Mouse (Mus musculus) limb, embryonic 10.5 days (tissue): ENCODE data around the gene Arhgef25. TPM values are rescaled to one million over a fixed set of nuclear protein-coding genes. Genes with fewer than 3 reads are reported as not detected.

ENCODE experiments used
- DNase-seq: peaks from one replicate; pipeline ENCODE4 v3.0.0-alpha.2; 2017; ENCODE audit warnings: low spot score
- H3K27ac ChIP-seq: fragments of 300-500 bp; sonication (generic); 2 replicates; pipeline ENCODE4 v1.5.1; 2016; ENCODE audit warnings: mild to moderate bottlenecking
- H3K27me3 ChIP-seq: fragments of 300-500 bp; sonication (generic); 2 replicates; pipeline ENCODE4 v1.6.1; 2016; ENCODE audit warnings: low read depth, mild to moderate bottlenecking; ENCODE audit not compliant: poor library complexity, severe bottlenecking
- H3K36me3 ChIP-seq: fragments of 300-500 bp; sonication (generic); 2 replicates; pipeline ENCODE4 v1.6.1; 2016; ENCODE audit warnings: mild to moderate bottlenecking, moderate library complexity
- H3K4me1 ChIP-seq: fragments of 300-500 bp; sonication (generic); 2 replicates; pipeline ENCODE4 v1.6.1; 2016
- H3K4me3 ChIP-seq: fragments of 300-500 bp; sonication (generic); 2 replicates; pipeline ENCODE4 v1.5.1; 2016; ENCODE audit warnings: mild to moderate bottlenecking, moderate library complexity
- H3K9me3 ChIP-seq: fragments of 300-500 bp; sonication (generic); replicated peaks from 2 replicates; pipeline ENCODE4 v1.6.1; 2016; ENCODE audit warnings: mild to moderate bottlenecking
- WGBS: fragments of 180-500 bp; shearing (Covaris S2); methylation state at CpG from one replicate; pipeline ENCODE4 v1.1.7; 2016; 5-methylcytosine and 5-hydroxymethylcytosine counted together
- polyA plus RNA-seq: library from polyadenylated mRNA; unstranded; fragments of >200 nt; fragmentation: Nextera tagmentation; extraction: Ambion mirVana; gene quantifications from 2 replicates; pipeline ENCODE4 v1.2.1, GENCODE M21; 2016

Gene Arhgef25
- polyA plus RNA-seq, result 25.8 and 36.3 TPM in 2 replicates

GRCm38 (mm10) chr10:127189651-127190381 lies at the start of gene Arhgef25:
TSS of gene Arhgef25 (minus strand) at chr10:127190083.
- Histone ChIP-seq H3K9me3 (no peaks in the 10 kb centered on the region), H3K36me3 (peaks cover 56% of the 10 kb centered on the region), H3K27me3 (peaks cover 8% of the 10 kb centered on the region), H3K4me3 (peak within 1 kb of the TSS; percentile 79), H3K4me1 (peaks cover 64% of the 10 kb centered on the region), H3K27ac (peak within 1 kb of the TSS; percentile 94)
- peak; percentile 77 for DNase-seq
- under 1% methylated on average over 35 of the region's 35 CpGs for WGBS

DNA sequence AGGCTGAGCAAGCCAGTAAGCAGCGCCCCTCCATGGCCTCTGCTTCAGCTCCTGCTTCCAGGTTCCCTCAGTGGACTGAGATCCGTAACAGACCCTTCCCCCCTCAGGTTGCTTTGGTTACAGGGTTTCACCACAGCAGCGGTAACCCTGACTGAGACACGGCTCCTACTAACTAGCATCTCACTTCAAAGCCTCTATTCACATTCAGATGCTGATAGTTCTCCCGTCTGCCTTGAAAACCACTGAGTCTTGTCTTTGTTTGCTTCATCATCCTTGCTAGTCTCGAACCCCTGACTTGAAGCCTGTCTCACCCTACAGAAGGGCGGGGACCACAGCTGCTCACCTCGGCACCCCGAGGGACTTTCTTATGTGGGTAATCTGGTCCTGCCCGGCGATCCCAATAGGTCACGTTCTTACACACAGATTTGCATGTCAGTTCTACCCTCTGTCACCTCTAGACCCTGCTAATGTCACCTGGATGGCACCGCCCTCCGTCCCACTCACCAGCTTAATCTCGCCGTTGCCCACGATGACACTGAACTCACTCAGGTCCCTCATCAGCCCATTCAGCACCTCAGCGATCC lies 48.5 kb upstream of the Arhgef25 start:
- 65% methylated on average over 18 of the region's 18 CpGs for WGBS
- H3K27ac ChIP-seq, result no peak overlapping the region
- H3K36me3 ChIP-seq, result no peaks in the 10 kb centered on the region
- peaks cover 19% of the 10 kb centered on the region; the same call in 1 of the 2 replicates for H3K27me3 ChIP-seq
- peaks cover 32% of the 10 kb centered on the region for H3K4me1 ChIP-seq
- no peak for DNase-seq
- H3K9me3 ChIP-seq, result no peaks in the 10 kb centered on the region
- no peak overlapping the region for H3K4me3 ChIP-seq

- H3K27me3 ChIP-seq, result peaks cover 19% of the 10 kb centered on the region; the same call in 1 of the 2 replicates
- no peak overlapping the region for H3K4me3 ChIP-seq
- no peaks in the 10 kb centered on the region for H3K9me3 ChIP-seq
- 29% methylated on average over 9 of the region's 9 CpGs for WGBS
- no peak overlapping the region for H3K27ac ChIP-seq
- H3K4me1 ChIP-seq, result peaks cover 32% of the 10 kb centered on the region
- no peaks in the 10 kb centered on the region for H3K36me3 ChIP-seq
- DNase-seq, result no peak
Observed at GRCm38 (mm10) chr10:127236541-127236940, 46.7 kb upstream of the Arhgef25 start.

- Histone ChIP-seq H3K36me3 (no peaks in the 10 kb centered on the region), H3K4me3 (no peak overlapping the region), H3K4me1 (peaks cover 18% of the 10 kb centered on the region), H3K27ac (no peak overlapping the region), H3K9me3 (no peaks in the 10 kb centered on the region), H3K27me3 (peaks cover 10% of the 10 kb centered on the region; the same call in 1 of the 2 replicates)
- no peak for DNase-seq
- 76% methylated on average over 9 of the region's 9 CpGs for WGBS
Observed at GRCm38 (mm10) chr10:127233141-127233540, 43.3 kb upstream of the Arhgef25 start.

DNA sequence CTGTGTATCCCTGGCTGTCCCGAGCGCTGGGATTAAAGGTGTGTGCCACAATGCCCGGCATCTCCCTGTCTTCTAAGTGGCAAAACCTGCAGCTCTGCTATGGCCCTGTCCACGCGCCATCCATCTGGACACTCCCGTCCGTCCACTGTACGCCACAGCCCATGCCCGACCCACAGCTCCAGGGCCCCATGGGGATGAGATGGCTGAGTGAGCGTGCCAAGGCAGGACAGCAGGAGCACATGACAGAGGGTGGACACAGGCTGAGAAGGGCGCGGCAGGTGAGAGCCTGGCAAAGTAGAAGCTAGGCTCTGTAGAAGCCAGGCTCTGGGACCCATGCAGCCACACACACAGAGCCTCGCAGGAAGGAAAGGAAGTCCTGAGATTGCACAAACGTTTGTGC lies 41.9 kb upstream of the Arhgef25 start:
- no peaks in the 10 kb centered on the region for H3K9me3 ChIP-seq
- H3K27ac ChIP-seq, result no peak overlapping the region
- DNase-seq, result no peak
- H3K4me1 ChIP-seq, result peaks cover 8% of the 10 kb centered on the region
- 86% methylated on average over 14 of the region's 14 CpGs for WGBS
- no peak overlapping the region for H3K4me3 ChIP-seq
- peaks cover 14% of the 10 kb centered on the region for H3K27me3 ChIP-seq
- no peaks in the 10 kb centered on the region for H3K36me3 ChIP-seq

- Histone ChIP-seq H3K36me3 (no peaks in the 10 kb centered on the region), H3K9me3 (no peaks in the 10 kb centered on the region), H3K4me1 (peaks cover 3% of the 10 kb centered on the region; the same call in 1 of the 2 replicates), H3K4me3 (no peak overlapping the region), H3K27me3 (peaks cover 23% of the 10 kb centered on the region), H3K27ac (no peak overlapping the region)
- DNase-seq, result no peak
- WGBS, result 91% methylated on average over 12 of the region's 12 CpGs
Observed at GRCm38 (mm10) chr10:127230693-127231092, 40.8 kb upstream of the Arhgef25 start.

DNA sequence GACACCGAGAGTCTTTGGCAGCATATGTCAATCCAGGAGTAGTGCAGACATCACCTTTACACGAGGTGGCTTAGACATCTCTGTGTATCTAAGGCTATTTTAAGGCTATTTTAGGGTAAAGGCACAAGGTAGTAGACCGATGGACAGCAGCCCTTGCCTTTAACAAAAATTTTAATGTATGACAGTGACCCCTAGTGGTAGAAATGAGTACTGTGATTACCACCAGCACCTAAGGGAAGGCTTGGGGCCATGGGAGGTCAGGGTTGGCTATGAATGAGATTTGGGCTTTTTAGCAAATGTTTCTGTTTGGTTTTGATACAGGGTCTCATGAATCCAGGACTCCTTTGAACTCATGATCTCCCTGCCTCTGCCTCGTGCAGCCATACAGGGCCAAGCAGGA lies 39.0 kb upstream of the Arhgef25 start:
- Histone ChIP-seq H3K36me3 (no peaks in the 10 kb centered on the region), H3K4me1 (peaks cover 5% of the 10 kb centered on the region; the same call in 1 of the 2 replicates), H3K4me3 (no peak overlapping the region), H3K9me3 (no peaks in the 10 kb centered on the region), H3K27ac (no peak overlapping the region), H3K27me3 (peaks cover 27% of the 10 kb centered on the region)
- no peak for DNase-seq
- 19% methylated on average over 4 of the region's 4 CpGs for WGBS

- WGBS, result 89% methylated on average over 8 of the region's 8 CpGs
- Histone ChIP-seq H3K27ac (no peak overlapping the region), H3K9me3 (no peaks in the 10 kb centered on the region)
Observed at GRCm38 (mm10) chr10:127227163-127227562, 37.3 kb upstream of the Arhgef25 start.

DNA sequence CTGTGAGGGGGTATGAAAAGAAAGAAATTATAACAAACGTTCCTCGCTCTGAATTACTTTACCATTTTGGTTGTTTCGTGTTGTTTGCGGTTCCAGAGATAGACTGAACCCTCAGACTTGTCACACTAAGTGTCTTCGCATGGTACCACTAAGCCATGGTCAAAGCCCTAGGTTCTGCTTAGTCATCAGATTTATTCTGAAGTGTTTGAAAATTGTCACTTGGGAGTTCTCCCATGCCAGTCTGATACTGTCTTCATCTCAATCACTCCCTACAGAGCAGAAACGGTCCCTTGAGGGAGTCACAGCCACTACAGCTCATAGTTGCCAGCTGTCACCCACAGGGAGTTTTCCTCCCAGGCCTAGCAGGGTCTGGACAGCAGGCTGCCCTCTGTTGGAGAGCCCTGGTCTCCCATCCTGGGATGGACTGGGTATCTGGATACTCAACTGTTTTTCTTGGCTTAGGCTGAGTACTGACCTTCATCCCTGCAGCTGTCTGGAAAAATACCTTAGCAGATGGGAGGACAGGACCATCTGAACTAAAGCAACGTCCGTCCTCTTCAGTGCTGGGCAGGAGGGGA lies 36.5 kb upstream of the Arhgef25 start:
- no peaks in the 10 kb centered on the region for H3K9me3 ChIP-seq
- H3K36me3 ChIP-seq, result no peaks in the 10 kb centered on the region
- H3K4me1 ChIP-seq, result peaks cover 5% of the 10 kb centered on the region; the same call in 1 of the 2 replicates
- H3K27ac ChIP-seq, result no peak overlapping the region
- DNase-seq, result no peak
- no peak overlapping the region for H3K4me3 ChIP-seq
- H3K27me3 ChIP-seq, result peaks cover 27% of the 10 kb centered on the region
- WGBS, result 63% methylated on average over 8 of the region's 8 CpGs

More at GRCm38 (mm10) chr10:127227163-127227562, 37.3 kb upstream of the Arhgef25 start:
- Histone ChIP-seq H3K4me1 (peaks cover 5% of the 10 kb centered on the region; the same call in 1 of the 2 replicates), H3K4me3 (no peak overlapping the region), H3K27me3 (peaks cover 27% of the 10 kb centered on the region), H3K36me3 (no peaks in the 10 kb centered on the region)
- DNase-seq, result no peak

- no peaks in the 10 kb centered on the region for H3K36me3 ChIP-seq
- H3K4me3 ChIP-seq, result no peak overlapping the region
- no peaks in the 10 kb centered on the region for H3K9me3 ChIP-seq
- no peak for DNase-seq
- H3K4me1 ChIP-seq, result peaks cover 5% of the 10 kb centered on the region; the same call in 1 of the 2 replicates
- no peak overlapping the region for H3K27ac ChIP-seq
- WGBS, result 20% methylated on average over 10 of the region's 10 CpGs
- H3K27me3 ChIP-seq, result peaks cover 27% of the 10 kb centered on the region
Observed at GRCm38 (mm10) chr10:127225732-127226131, 35.8 kb upstream of the Arhgef25 start.

DNA sequence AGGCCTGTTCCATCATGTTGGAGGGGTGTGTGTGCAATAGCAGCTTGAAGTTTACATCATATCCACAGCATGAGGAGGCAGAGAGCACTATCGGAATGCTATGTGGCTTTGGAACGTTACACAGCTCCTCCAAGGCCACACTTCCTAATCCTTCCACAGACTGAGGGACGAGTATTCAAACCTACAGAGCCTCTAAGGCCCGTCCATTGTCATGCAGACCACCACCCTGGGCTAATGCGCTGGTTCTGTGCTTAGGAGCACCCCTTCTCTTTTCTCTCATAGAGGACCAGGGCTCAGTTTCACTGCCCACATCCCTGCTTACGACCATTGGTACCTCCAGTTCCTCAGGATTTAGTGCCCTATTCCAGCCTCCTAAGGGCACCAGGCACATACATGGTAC lies 35.3 kb upstream of the Arhgef25 start:
- H3K36me3 ChIP-seq, result no peaks in the 10 kb centered on the region
- no peaks in the 10 kb centered on the region for H3K9me3 ChIP-seq
- H3K27me3 ChIP-seq, result peaks cover 27% of the 10 kb centered on the region
- no peak for DNase-seq
- H3K4me3 ChIP-seq, result no peak overlapping the region
- H3K4me1 ChIP-seq, result peaks cover 5% of the 10 kb centered on the region; the same call in 1 of the 2 replicates
- H3K27ac ChIP-seq, result no peak overlapping the region
- 52% methylated on average over 6 of the region's 6 CpGs for WGBS

DNA sequence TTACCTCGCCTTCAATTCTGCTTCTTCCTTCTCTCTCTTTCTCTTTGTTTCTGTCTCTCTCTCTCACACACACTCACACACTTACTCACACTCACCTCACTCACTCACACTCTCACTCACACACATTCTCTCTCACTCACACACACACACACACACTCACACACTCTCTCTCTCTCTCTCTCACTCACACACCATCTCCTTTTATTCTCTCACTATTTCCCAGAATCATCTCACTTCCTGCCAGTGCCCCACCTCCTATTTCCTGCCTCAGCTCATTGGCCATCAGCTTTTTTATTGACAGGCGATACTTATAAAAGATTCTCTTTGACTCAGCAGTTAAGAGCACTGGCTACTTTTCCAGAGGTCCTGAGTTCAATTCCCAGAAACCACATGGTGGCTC lies 28.5 kb upstream of the Arhgef25 start:
- no peaks in the 10 kb centered on the region for H3K27me3 ChIP-seq
- H3K36me3 ChIP-seq, result no peaks in the 10 kb centered on the region
- no peak overlapping the region for H3K4me3 ChIP-seq
- no peak overlapping the region for H3K27ac ChIP-seq
- WGBS, result 93% methylated on average over 2 of the region's 2 CpGs
- H3K4me1 ChIP-seq, result no peaks in the 10 kb centered on the region; the same call in 1 of the 2 replicates
- DNase-seq, result no peak
- H3K9me3 ChIP-seq, result no peaks in the 10 kb centered on the region

GRCm38 (mm10) chr10:127217177-127217576 lies 27.3 kb upstream of the Arhgef25 start:
- H3K36me3 ChIP-seq, result no peaks in the 10 kb centered on the region
- no peak overlapping the region for H3K4me3 ChIP-seq
- H3K27me3 ChIP-seq, result no peaks in the 10 kb centered on the region
- H3K27ac ChIP-seq, result no peak overlapping the region
- DNase-seq, result no peak
- no peaks in the 10 kb centered on the region for H3K4me1 ChIP-seq
- H3K9me3 ChIP-seq, result no peaks in the 10 kb centered on the region
